Mouse (Mus musculus) hindbrain, postnatal 0 days (tissue): ENCODE measurements around the gene Mindy4. TPM values are rescaled to one million over a fixed set of nuclear protein-coding genes. Genes with fewer than 3 reads are reported as not detected.

Experiments
- ATAC-seq: fragments of 200-750 bp; cut with Nextera tagmentation; 2 replicates; pipeline ENCODE4 v1.8.0; 2017; ENCODE audit warnings: mild to moderate bottlenecking, moderate TSS enrichment, moderate library complexity
- DNase-seq: peaks from one replicate; pipeline ENCODE4 v3.0.0-alpha.2; 2015; ENCODE audit warnings: low spot score
- H3K27ac ChIP-seq: fragments of 300-500 bp; sonication (generic); 2 replicates; pipeline ENCODE4 v1.5.1; 2014; ENCODE audit warnings: mild to moderate bottlenecking
- H3K27me3 ChIP-seq: fragments of 300-500 bp; sonication (generic); 2 replicates; pipeline ENCODE4 v1.6.1; 2014; ENCODE audit warnings: low read length, mixed read lengths; ENCODE audit not compliant: insufficient read depth
- H3K36me3 ChIP-seq: fragments of 300-500 bp; sonication (generic); 2 replicates; pipeline ENCODE4 v1.6.1; 2014; ENCODE audit warnings: low read length, mixed read lengths; ENCODE audit not compliant: insufficient read depth
- H3K4me1 ChIP-seq: fragments of 300-500 bp; sonication (generic); 2 replicates; pipeline ENCODE4 v1.6.1; 2014; ENCODE audit warnings: antibody characterized with exemption, low read length, mixed read lengths; ENCODE audit not compliant: insufficient read depth
- H3K4me2 ChIP-seq: fragments of 300-500 bp; sonication (generic); 2 replicates; pipeline ENCODE4 v1.6.1; 2014; ENCODE audit warnings: low read depth, mild to moderate bottlenecking, low read length, moderate library complexity, mixed read lengths
- H3K4me3 ChIP-seq: fragments of 300-500 bp; sonication (generic); 2 replicates; pipeline ENCODE4 v1.5.1; 2014; ENCODE audit warnings: low read length
- H3K9ac ChIP-seq: fragments of 300-500 bp; sonication (generic); replicated peaks from 2 replicates; pipeline ENCODE4 v1.6.1; 2014; ENCODE audit warnings: mild to moderate bottlenecking, low read length, moderate library complexity, mixed read lengths
- H3K9me3 ChIP-seq: fragments of 300-500 bp; sonication (generic); 2 replicates; pipeline ENCODE4 v1.6.1; 2016; ENCODE audit warnings: low read length, mixed read lengths
- CTCF ChIP-seq: IDR thresholded peaks from 2 replicates; pipeline ENCODE4 v1.5.1; 2016; ENCODE audit warnings: antibody characterized with exemption, control low read depth, low read depth
- WGBS: fragments of 180-500 bp; shearing (Covaris S2); extraction: QIAGEN DNeasy Blood & Tissue Kit; methylation state at CpG from one replicate; pipeline ENCODE4 v1.1.7; 2014; 5-methylcytosine and 5-hydroxymethylcytosine counted together
- microRNA-seq, 2 experiments: library from miRNA; unstranded; fragments of <30 nt; microRNA quantifications; one replicate each; pipeline ENCODE4; 2016
- polyA plus RNA-seq: library from polyadenylated mRNA; unstranded; fragments of >200 nt; fragmentation: Nextera tagmentation; extraction: Ambion mirVana; gene quantifications from 2 replicates; pipeline ENCODE4 v1.2.1, GENCODE M21; 2015
- total RNA-seq: library from RNA; depleted of rRNA; stranded (reverse); fragments of >200 nt; gene quantifications from 2 replicates; pipeline ENCODE4 v1.2.3, GENCODE M21; 2014; rRNA removed

Mindy4 gene
- total and polyA plus RNA-seq, 2 experiments from 2014 or later: 8.2 to 11.7 TPM

GRCm38 (mm10) chr6:55356017-55356703, 153.0 kb downstream of the Mindy4 start:
- Histone ChIP-seq H3K9me3 (no peaks in the 10 kb centered on the region), H3K36me3 (no peaks in the 10 kb centered on the region), H3K4me2 (no peak overlapping the region), H3K4me3 (no peak overlapping the region), H3K9ac (no peak overlapping the region), H3K4me1 (no peaks in the 10 kb centered on the region), H3K27ac (no peak overlapping the region), H3K27me3 (no peaks in the 10 kb centered on the region)
- DNase-seq: no peak
- TF ChIP-seq CTCF: no peak
- no peak for ATAC-seq
- 64% methylated on average over 5 of the region's 5 CpGs for WGBS

GRCm38 (mm10) chr6:55356976-55357635, 153.9 kb downstream of the Mindy4 start:
- DNase-seq: no peak
- H3K9ac ChIP-seq: no peak overlapping the region
- TF ChIP-seq CTCF: no peak

GRCm38 (mm10) chr6:55357636-55358031, 154.5 kb downstream of the Mindy4 start:
- DNase-seq: no peak
- 23% methylated on average over 6 of the region's 6 CpGs for WGBS
- no peaks in the 10 kb centered on the region for H3K4me1 ChIP-seq
- no peak overlapping the region for H3K4me3 ChIP-seq
- H3K9me3 ChIP-seq: no peaks in the 10 kb centered on the region
- no peak overlapping the region for H3K9ac ChIP-seq
- no peak for TF ChIP-seq CTCF
- no peaks in the 10 kb centered on the region for H3K36me3 ChIP-seq
- no peak overlapping the region for H3K27ac ChIP-seq
- no peaks in the 10 kb centered on the region for H3K27me3 ChIP-seq
- no peak overlapping the region for H3K4me2 ChIP-seq
- ATAC-seq: no peak

More at GRCm38 (mm10) chr6:55356976-55357635, 153.9 kb downstream of the Mindy4 start:
- WGBS: 45% methylated on average over 5 of the region's 5 CpGs
- no peaks in the 10 kb centered on the region for H3K4me1 ChIP-seq
- no peaks in the 10 kb centered on the region for H3K9me3 ChIP-seq
- no peak overlapping the region for H3K27ac ChIP-seq
- H3K36me3 ChIP-seq: no peaks in the 10 kb centered on the region
- no peak overlapping the region for H3K4me2 ChIP-seq
- ATAC-seq: no peak
- no peak overlapping the region for H3K4me3 ChIP-seq
- H3K27me3 ChIP-seq: no peaks in the 10 kb centered on the region

GRCm38 (mm10) chr6:55358731-55359143, 155.6 kb downstream of the Mindy4 start:
- TF ChIP-seq CTCF: peak; percentile 84
- Histone ChIP-seq H3K9ac (no peak overlapping the region), H3K27ac (no peak overlapping the region), H3K4me2 (no peak overlapping the region), H3K4me1 (no peaks in the 10 kb centered on the region), H3K27me3 (no peaks in the 10 kb centered on the region), H3K36me3 (no peaks in the 10 kb centered on the region), H3K9me3 (no peaks in the 10 kb centered on the region), H3K4me3 (no peak overlapping the region)
- peak; percentile 58 for DNase-seq
- 29% methylated on average over 2 of the region's 2 CpGs for WGBS
- peak; percentile 42 for ATAC-seq

- 88% methylated on average over 1 of the region's 1 CpGs for WGBS
Measured at GRCm38 (mm10) chr6:55362663-55363062, 159.5 kb downstream of the Mindy4 start.

GRCm38 (mm10) chr6:55367126-55367525, 163.9 kb downstream of the Mindy4 start:
- TF ChIP-seq CTCF: no peak
- ATAC-seq (no peak), DNase-seq (no peak)
- Histone ChIP-seq H3K4me3 (no peak overlapping the region), H3K9me3 (no peaks in the 10 kb centered on the region; the same call in 1 of the 2 replicates), H3K27me3 (no peaks in the 10 kb centered on the region), H3K4me1 (no peaks in the 10 kb centered on the region), H3K9ac (no peak overlapping the region), H3K27ac (no peak overlapping the region), H3K4me2 (no peak overlapping the region), H3K36me3 (no peaks in the 10 kb centered on the region)

More at GRCm38 (mm10) chr6:55362663-55363062, 159.5 kb downstream of the Mindy4 start:
- no peak overlapping the region for H3K4me3 ChIP-seq
- H3K4me2 ChIP-seq: no peak overlapping the region
- no peak overlapping the region for H3K9ac ChIP-seq
- no peak for TF ChIP-seq CTCF
- no peak overlapping the region for H3K27ac ChIP-seq
- H3K27me3 ChIP-seq: no peaks in the 10 kb centered on the region
- ATAC-seq (no peak), DNase-seq (no peak)
- H3K9me3 ChIP-seq: no peaks in the 10 kb centered on the region
- H3K36me3 ChIP-seq: no peaks in the 10 kb centered on the region
- H3K4me1 ChIP-seq: no peaks in the 10 kb centered on the region

Small RNA genes lying within 50 kb of the gene (microRNA-seq; reads per million reads assigned to microRNA genes)
- gene Gm25458: 0 reads per million in 2 experiments

Other genes starting within 250 kb of the Mindy4 start
- 3.5 and 4.8 TPM in 2 replicates for gene Nod1, start 230.8 kb upstream of the Mindy4 start, total RNA-seq
- 1.7 and 1.9 TPM in 2 replicates for gene Nod1, start 230.8 kb upstream of the Mindy4 start, polyA plus RNA-seq
- gene Ggct, start 210.4 kb upstream of the Mindy4 start, total RNA-seq: 8.5 and 15.2 TPM in 2 replicates
- gene Ggct, start 210.4 kb upstream of the Mindy4 start, polyA plus RNA-seq: 23.0 and 23.2 TPM in 2 replicates
- 111 and 114 TPM in 2 replicates for gene Gars, start 165.4 kb upstream of the Mindy4 start, total RNA-seq
- gene Gars, start 165.4 kb upstream of the Mindy4 start, polyA plus RNA-seq: 186 and 192 TPM in 2 replicates
- 1.4 and 3.0 TPM in 2 replicates for gene Crhr2, start 70.4 kb upstream of the Mindy4 start, total RNA-seq
- 1.5 and 1.8 TPM in 2 replicates for gene Crhr2, start 70.4 kb upstream of the Mindy4 start, polyA plus RNA-seq
- 0.52 TPM in 1 of 2 replicates, not detected in the other for gene Inmt, start 28.3 kb upstream of the Mindy4 start, total RNA-seq
- gene Inmt, start 28.3 kb upstream of the Mindy4 start, polyA plus RNA-seq: not detected in 2 replicates
- gene Aqp1, start 133.0 kb downstream of the Mindy4 start, total RNA-seq: 17.0 and 32.6 TPM in 2 replicates
- gene Aqp1, start 133.0 kb downstream of the Mindy4 start, polyA plus RNA-seq: 19.5 and 21.7 TPM in 2 replicates
- not detected in 2 replicates for gene Ghrhr, start 172.9 kb downstream of the Mindy4 start, total RNA-seq
- gene Ghrhr, start 172.9 kb downstream of the Mindy4 start, polyA plus RNA-seq: not detected in 2 replicates
- gene Adcyap1r1, start 248.6 kb downstream of the Mindy4 start, total RNA-seq: 236 and 269 TPM in 2 replicates
- gene Adcyap1r1, start 248.6 kb downstream of the Mindy4 start, polyA plus RNA-seq: 67.1 and 72.2 TPM in 2 replicates